In the genomic region with DNA sequence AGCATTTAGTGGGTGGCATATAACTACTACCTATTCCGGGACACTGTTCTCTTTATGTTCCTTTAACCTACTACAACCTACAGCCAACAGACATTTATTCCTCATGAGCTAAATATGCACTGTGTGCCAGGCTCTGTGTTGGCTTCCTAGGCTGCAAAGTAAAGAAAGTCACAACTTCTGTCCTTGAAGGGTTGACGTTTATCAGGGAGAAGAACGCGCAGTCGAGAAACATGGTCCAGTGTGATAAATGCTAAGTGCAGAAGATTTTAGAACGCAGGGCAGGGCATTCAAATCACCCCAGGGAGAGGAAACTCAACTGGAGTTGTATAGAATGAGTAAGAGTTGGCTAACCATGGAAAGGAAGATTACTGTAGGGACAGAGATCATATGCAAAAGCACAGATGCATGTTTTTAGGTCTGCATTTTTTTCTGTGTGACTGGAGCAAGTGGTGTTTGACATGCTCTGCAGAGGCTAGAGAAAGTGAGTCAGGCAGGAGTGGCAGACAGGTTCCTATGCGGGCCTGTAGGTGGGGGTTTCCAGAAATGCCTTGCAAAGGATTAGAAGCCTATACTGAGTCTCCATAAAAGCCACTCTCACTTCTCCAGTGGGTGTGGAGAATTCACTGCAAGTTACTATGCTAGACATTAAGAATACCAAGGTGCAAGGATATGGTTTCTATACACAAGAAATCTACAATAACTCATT, we compare ENCODE assay signal across 23 mouse cellular contexts. TPM values are rescaled to one million over a fixed set of nuclear protein-coding genes. Genes with fewer than 3 reads are reported as not detected.
DNase-seq lines count a peak whose midpoint lies in the region; ATAC-seq and TF ChIP-seq lines count a peak whose summit lies in the region.
"Had no signal": no experiment of that assay in that cellular context is flagged by ENCODE, and none has a peak within 500 bp of the region (broad histone marks: within the 10 kb centered on the region; RNA-seq: fewer than 3 reads in every experiment).

No protein-coding gene starts in this region.

- TF ChIP-seq CTCF in bone marrow, adult 2 months (IDR thresholded peaks at IDR 0.05; ENCODE audit: control insufficient read depth, insufficient read depth, low read length) = no peak
- no peak for TF ChIP-seq CTCF in intestine, postnatal 0 days (IDR thresholded peaks at IDR 0.05; ENCODE audit: low read depth)
- no peak for TF ChIP-seq CTCF in liver, postnatal 0 days (IDR thresholded peaks at IDR 0.05; ENCODE audit: low read depth)

- H3K4me2 ChIP-seq in intestine, embryonic 16.5 days (ENCODE audit: low read depth, low read length) = no peak overlapping the region
- no peak overlapping the region for H3K4me2 ChIP-seq in intestine, embryonic 15.5 days (replicated peaks)
- H3K4me2 ChIP-seq in intestine, postnatal 0 days (replicated peaks; ENCODE audit: low read depth) = no peak overlapping the region
- H3K4me2 ChIP-seq in liver, postnatal 0 days (ENCODE audit: low read depth, low read length) = no peak overlapping the region
- H3K4me2 ChIP-seq: hindbrain, embryonic 14.5 days; limb, embryonic 13.5 days; neural tube, embryonic 13.5 days had no signal

- ATAC-seq in intestine, embryonic 16.5 days = no peak
- no peak for ATAC-seq in intestine, embryonic 15.5 days
- no peak for ATAC-seq in intestine, postnatal 0 days
- ATAC-seq in liver, postnatal 0 days = peak; percentile 84
- ATAC-seq: activated CD4-positive, CD25-positive, alpha-beta regulatory T cell, adult 4 months; forebrain, embryonic 16.5 days; Patski had no signal

- H3K9me3 ChIP-seq in intestine, embryonic 16.5 days (ENCODE audit: control insufficient read depth, low read length) = no peaks in the 10 kb centered on the region
- H3K9me3 ChIP-seq in intestine, embryonic 15.5 days = no peaks in the 10 kb centered on the region
- H3K9me3 ChIP-seq in intestine, postnatal 0 days (ENCODE audit: control insufficient read depth) = no peaks in the 10 kb centered on the region
- no peaks in the 10 kb centered on the region for H3K9me3 ChIP-seq in liver, postnatal 0 days (ENCODE audit: low read length)
- H3K9me3 ChIP-seq: limb, embryonic 13.5 days; megakaryocyte, embryonic 14.5 days; neural tube, embryonic 13.5 days had no signal

- H3K27me3 ChIP-seq in intestine, embryonic 16.5 days (replicated peaks; ENCODE audit: control insufficient read depth, insufficient read depth, low read length) = no peaks in the 10 kb centered on the region
- no peaks in the 10 kb centered on the region for H3K27me3 ChIP-seq in intestine, embryonic 15.5 days (replicated peaks)
- H3K27me3 ChIP-seq in intestine, postnatal 0 days (replicated peaks; ENCODE audit: control insufficient read depth, insufficient read depth, low read length) = no peaks in the 10 kb centered on the region
- no peaks in the 10 kb centered on the region for H3K27me3 ChIP-seq in liver, postnatal 0 days (ENCODE audit: insufficient read depth, low read length)
- H3K27me3 ChIP-seq: limb, embryonic 13.5 days; megakaryocyte, embryonic 14.5 days; neural tube, embryonic 13.5 days; Patski had no signal

- H3K36me3 ChIP-seq in intestine, embryonic 16.5 days (ENCODE audit: control insufficient read depth, insufficient read depth, low read length) = no peaks in the 10 kb centered on the region
- H3K36me3 ChIP-seq in intestine, embryonic 15.5 days = no peaks in the 10 kb centered on the region
- no peaks in the 10 kb centered on the region for H3K36me3 ChIP-seq in intestine, postnatal 0 days (ENCODE audit: control insufficient read depth, insufficient read depth)
- H3K36me3 ChIP-seq in liver, postnatal 0 days (replicated peaks; ENCODE audit: insufficient read depth, low read length) = no peaks in the 10 kb centered on the region
- H3K36me3 ChIP-seq: limb, embryonic 13.5 days; neural tube, embryonic 13.5 days had no signal

- TF ChIP-seq EP300 in liver, postnatal 0 days (IDR thresholded peaks at IDR 0.05; ENCODE audit: low read depth) = peak; percentile 96

- TF ChIP-seq POLR2A in bone marrow, adult 2 months (IDR thresholded peaks at IDR 0.05; ENCODE audit: borderline replicate concordance, control insufficient read depth, low read depth, low read length) = no peak

- no peak overlapping the region for H3K4me3 ChIP-seq in intestine, embryonic 16.5 days (ENCODE audit: low read length)
- no peak overlapping the region for H3K4me3 ChIP-seq in intestine, embryonic 15.5 days (replicated peaks)
- H3K4me3 ChIP-seq in bone marrow, adult 2 months (replicated peaks; ENCODE audit: control insufficient read depth, low read depth, low read length) = no peak overlapping the region
- no peak overlapping the region for H3K4me3 ChIP-seq in intestine, postnatal 0 days (ENCODE audit: low read depth, low read length)
- no peak overlapping the region for H3K4me3 ChIP-seq in liver, postnatal 0 days (ENCODE audit: low read depth, low read length)
- H3K4me3 ChIP-seq: gastrocnemius, adult 2 months; limb, embryonic 13.5 days; megakaryocyte, embryonic 14.5 days; neural tube, embryonic 13.5 days had no signal

- peak overlapping the region; percentile 87 for H3K27ac ChIP-seq in intestine, embryonic 16.5 days (ENCODE audit: low read length)
- H3K27ac ChIP-seq in intestine, embryonic 15.5 days = no peak overlapping the region
- H3K27ac ChIP-seq in bone marrow, adult 2 months (ENCODE audit: control insufficient read depth, insufficient read depth, low read depth, low read length, poor library complexity) = peak overlapping the region; percentile 41; the same call in 1 of the 2 replicates
- peak overlapping the region; percentile 87 for H3K27ac ChIP-seq in intestine, postnatal 0 days (ENCODE audit: low read depth, low read length)
- peak overlapping the region; percentile 48 for H3K27ac ChIP-seq in liver, postnatal 0 days (ENCODE audit: low read depth)
- H3K27ac ChIP-seq: hindbrain, embryonic 14.5 days; limb, embryonic 13.5 days; neural tube, embryonic 13.5 days had no signal

- DNase-seq in liver, postnatal 0 days = peak; percentile 36
- DNase-seq in layer of hippocampus, adult 9-11 months = no peak
- DNase-seq in gastrocnemius, adult 18-20 months (ENCODE audit: low spot score) = no peak
- DNase-seq in adrenal gland, postnatal 25 days = no peak
- DNase-seq: adrenal gland, postnatal 36 days; cerebellum, postnatal 10 days; embryo, embryonic 11 days; gastrocnemius, adult 2 months; kidney, adult 11 months; kidney, postnatal 14 days; right cerebral cortex, postnatal 4 days; thymus, postnatal 14 days had no signal

- no peak overlapping the region for H3K9ac ChIP-seq in intestine, embryonic 16.5 days (ENCODE audit: low read depth, low read length)
- no peak overlapping the region for H3K9ac ChIP-seq in intestine, embryonic 15.5 days
- no peak overlapping the region for H3K9ac ChIP-seq in intestine, postnatal 0 days (ENCODE audit: low read depth, low read length)
- H3K9ac ChIP-seq in liver, postnatal 0 days (replicated peaks) = no peak overlapping the region
- H3K9ac ChIP-seq: hindbrain, embryonic 14.5 days; limb, embryonic 13.5 days; neural tube, embryonic 13.5 days had no signal

- WGBS in intestine, embryonic 16.5 days = 83% methylated on average over 7 of the region's 7 CpGs
- 79% methylated on average over 7 of the region's 7 CpGs for WGBS in intestine, embryonic 15.5 days
- WGBS in bone marrow, adult 2 months = 60% methylated on average over 7 of the region's 7 CpGs
- WGBS in intestine, postnatal 0 days = 73% methylated on average over 7 of the region's 7 CpGs
- WGBS in liver, postnatal 0 days (ENCODE audit: insufficient replicate concordance) = 58% methylated on average over 7 of the region's 7 CpGs

- peaks cover 20% of the 10 kb centered on the region for H3K4me1 ChIP-seq in intestine, embryonic 16.5 days (ENCODE audit: control insufficient read depth, insufficient read depth, low read length)
- peaks cover 20% of the 10 kb centered on the region for H3K4me1 ChIP-seq in intestine, embryonic 15.5 days (replicated peaks)
- H3K4me1 ChIP-seq in bone marrow, adult 2 months (ENCODE audit: control insufficient read depth, insufficient read depth, low read length) = peaks cover 5% of the 10 kb centered on the region
- peaks cover 23% of the 10 kb centered on the region for H3K4me1 ChIP-seq in intestine, postnatal 0 days (replicated peaks; ENCODE audit: control insufficient read depth, insufficient read depth, low read length)
- H3K4me1 ChIP-seq in liver, postnatal 0 days (ENCODE audit: insufficient read depth) = peaks cover 24% of the 10 kb centered on the region
- H3K4me1 ChIP-seq: neural tube, embryonic 13.5 days had no signal

RNA-seq across cellular contexts. Expression of a gene that starts 20.9 kb away (rescaled TPM):
- polyA plus RNA-seq in intestine, embryonic 16.5 days (2015; fragmentation: Nextera tagmentation; extraction: Ambion mirVana) = 27.4 and 30.2 TPM in 2 replicates
- polyA plus RNA-seq in intestine, embryonic 15.5 days (2015; fragmentation: Nextera tagmentation; extraction: Ambion mirVana) = 29.6 and 37.5 TPM in 2 replicates
- 120 and 146 TPM in 2 replicates for polyA plus RNA-seq in bone marrow, adult 2 months (2011; ENCODE audit: insufficient read depth, insufficient read length, low replicate concordance, missing spikeins)
- polyA plus RNA-seq in intestine, postnatal 0 days (2015; fragmentation: Nextera tagmentation; extraction: Ambion mirVana) = 68.1 and 74.0 TPM in 2 replicates
- 49.5 and 65.0 TPM in 2 replicates for polyA plus RNA-seq in liver, postnatal 0 days (2015; fragmentation: Nextera tagmentation; extraction: Ambion mirVana)
- total RNA-seq in gastrocnemius, adult 18-20 months (2021) = 10 to 100 TPM; 25.4 to 43.2 TPM
- 42.2 and 61.9 TPM in 2 replicates for total RNA-seq in adrenal gland, postnatal 25 days (2021)
